In the genomic region with DNA sequence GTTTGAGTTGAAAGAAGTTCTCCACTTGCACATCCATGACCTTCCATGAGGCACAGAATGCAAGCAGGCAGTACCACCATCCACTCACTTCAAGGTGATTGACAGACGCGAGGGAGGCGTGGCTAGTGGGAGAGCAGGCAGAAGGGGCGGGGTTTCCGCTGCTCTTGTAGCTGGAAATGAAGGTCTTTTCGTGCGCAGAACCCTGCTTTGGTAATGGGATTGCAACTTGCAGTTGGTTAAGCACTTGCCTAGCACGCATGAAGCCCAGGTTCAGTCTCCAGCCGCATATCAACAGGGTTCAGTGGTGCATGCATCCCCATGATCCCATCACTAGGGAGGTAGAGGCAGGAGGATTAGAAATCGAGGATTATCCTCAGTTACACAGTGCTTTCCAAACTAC, we compare ENCODE assay signal across 8 mouse cellular contexts. TPM values are rescaled to one million over a fixed set of nuclear protein-coding genes. Genes with fewer than 3 reads are reported as not detected.
DNase-seq lines count a peak whose midpoint lies in the region; ATAC-seq lines count a peak whose summit lies in the region.

No protein-coding gene starts in this region.

- H3K27ac ChIP-seq in forebrain, embryonic 13.5 days = no peak overlapping the region
- H3K27ac ChIP-seq in liver, embryonic 15.5 days (replicated peaks) = no peak overlapping the region
- peak overlapping the region; percentile 74 for H3K27ac ChIP-seq in neural tube, embryonic 13.5 days (replicated peaks)

- 12% methylated on average over 10 of the region's 10 CpGs for WGBS in forebrain, embryonic 13.5 days
- WGBS in liver, embryonic 15.5 days (ENCODE audit: insufficient replicate concordance) = 6% methylated on average over 10 of the region's 10 CpGs
- WGBS in neural tube, embryonic 13.5 days = 7% methylated on average over 10 of the region's 10 CpGs

- no peaks in the 10 kb centered on the region for H3K27me3 ChIP-seq in forebrain, embryonic 13.5 days
- 0 out of 2 replicates have a peak, but pooled peaks cover 3% of the 10 kb centered on the region for H3K27me3 ChIP-seq in liver, embryonic 15.5 days
- no peaks in the 10 kb centered on the region for H3K27me3 ChIP-seq in neural tube, embryonic 13.5 days

- H3K4me3 ChIP-seq in forebrain, embryonic 13.5 days = peak overlapping the region; percentile 33
- peak overlapping the region; percentile 47 for H3K4me3 ChIP-seq in liver, embryonic 15.5 days (replicated peaks)
- H3K4me3 ChIP-seq in neural tube, embryonic 13.5 days = peak overlapping the region; percentile 33

- H3K36me3 ChIP-seq in forebrain, embryonic 13.5 days (ENCODE audit: poor library complexity, severe bottlenecking) = no peaks in the 10 kb centered on the region
- no peaks in the 10 kb centered on the region for H3K36me3 ChIP-seq in liver, embryonic 15.5 days (replicated peaks)
- H3K36me3 ChIP-seq in neural tube, embryonic 13.5 days = no peaks in the 10 kb centered on the region

- H3K4me1 ChIP-seq in forebrain, embryonic 13.5 days = peaks cover 24% of the 10 kb centered on the region
- peaks cover 6% of the 10 kb centered on the region; the same call in 1 of the 2 replicates for H3K4me1 ChIP-seq in liver, embryonic 15.5 days (replicated peaks)
- peaks cover 24% of the 10 kb centered on the region for H3K4me1 ChIP-seq in neural tube, embryonic 13.5 days (replicated peaks)

- H3K4me2 ChIP-seq in forebrain, embryonic 13.5 days = peak overlapping the region; percentile 57
- H3K4me2 ChIP-seq in liver, embryonic 15.5 days = peak overlapping the region; percentile 69
- peak overlapping the region; percentile 59 for H3K4me2 ChIP-seq in neural tube, embryonic 13.5 days

- 0 out of 2 replicates have a peak overlapping the region, but pooled peaks have one; percentile 3 for H3K9ac ChIP-seq in forebrain, embryonic 13.5 days
- H3K9ac ChIP-seq in liver, embryonic 15.5 days = no peak overlapping the region; the same call in 1 of the 2 replicates
- H3K9ac ChIP-seq in neural tube, embryonic 13.5 days = 0 out of 2 replicates have a peak overlapping the region, but pooled peaks have one; percentile 18

- DNase-seq in CD4-positive helper T cell, adult 2 months (ENCODE audit: low read depth, low spot score) = peak; percentile 44
- DNase-seq in T-cell, adult 2 months (ENCODE audit: low spot score) = peak; percentile 25
- DNase-seq in frontal cortex, postnatal 14 days (ENCODE audit: low spot score in 2 of 2) = no peak
- no peak for DNase-seq in right cerebral cortex, adult 18-20 months

- ATAC-seq in forebrain, embryonic 13.5 days = peak; percentile 79; the same call in 1 of the 2 replicates
- peak; percentile 68 for ATAC-seq in inflammation-experienced regulatory T-cells, adult 6 months
- ATAC-seq in liver, embryonic 15.5 days (ENCODE audit: insufficient read depth) = peak; percentile 52
- ATAC-seq in neural tube, embryonic 13.5 days (ENCODE audit: low read depth) = peak; percentile 27

- H3K9me3 ChIP-seq in forebrain, embryonic 13.5 days (replicated peaks) = no peaks in the 10 kb centered on the region
- H3K9me3 ChIP-seq in liver, embryonic 15.5 days (replicated peaks) = no peaks in the 10 kb centered on the region
- no peaks in the 10 kb centered on the region for H3K9me3 ChIP-seq in neural tube, embryonic 13.5 days

RNA-seq across cellular contexts. Expression of gene Itga8, which starts 25.5 kb away (rescaled TPM):
- 1.7 and 2.0 TPM in 2 replicates for polyA plus RNA-seq in forebrain, embryonic 13.5 days (2015; fragmentation: Nextera tagmentation; extraction: Ambion mirVana)
- not detected for polyA plus RNA-seq in inflammation-experienced regulatory T-cells, adult 6 months (2017; shearing (Covaris generic))
- 2.1 and 2.2 TPM in 2 replicates for polyA plus RNA-seq in liver, embryonic 15.5 days (2015; fragmentation: Nextera tagmentation; extraction: Ambion mirVana)
- 3.4 TPM in 2 replicates for polyA plus RNA-seq in neural tube, embryonic 13.5 days (2015; fragmentation: Nextera tagmentation; extraction: Ambion mirVana)

Comparison
In these comparisons a context has a peak if more than half of its experiments do, and no peak if none do; other contexts are left out.
1. DNase-seq: peak in CD4-positive helper T cell, adult 2 months (single experiment) and T-cell, adult 2 months (single experiment); none in frontal cortex, postnatal 14 days (0 of 2) and right cerebral cortex, adult 18-20 months (single experiment).
2. ATAC-seq: peak in every context shown above with its lines; median percentile 79 in forebrain, embryonic 13.5 days; 68 in inflammation-experienced regulatory T-cells, adult 6 months; 52 in liver, embryonic 15.5 days; 27 in neural tube, embryonic 13.5 days.
3. Peak in every context shown above with its lines, with median percentiles within 50 percentile points of each other: H3K4me2 ChIP-seq and H3K4me3 ChIP-seq.